Mouse (Mus musculus) embryo, embryonic 9.5 days (tissue): Measurements from ENCODE around the gene Wdr61.
A peak's percentile ranks its signal among the peaks of the same experiment; 100 is the strongest.

ENCODE experiments used
- DNase-seq: peaks from one replicate; pipeline ENCODE4 v3.0.0-alpha.2; 2017; ENCODE audit errors: extremely low spot score

The Wdr61 gene

GRCm38 (mm10) chr9:54733921-54734638 lies at the start of gene Wdr61:
TSS of gene Wdr61 (minus strand) at chr9:54734519.
- DNase-seq = peak; percentile 99

GRCm38 (mm10) chr9:54784003-54784402 lies 49.7 kb upstream of the Wdr61 start:
- DNase-seq = peak; percentile 53

GRCm38 (mm10) chr9:54782504-54782903 lies 48.2 kb upstream of the Wdr61 start:
- no peak for DNase-seq

- DNase-seq = no peak
Observed at GRCm38 (mm10) chr9:54779280-54779679, 45.0 kb upstream of the Wdr61 start.

- no peak for DNase-seq
Observed at GRCm38 (mm10) chr9:54776451-54776982, 42.2 kb upstream of the Wdr61 start.

GRCm38 (mm10) chr9:54770140-54770780 lies 35.9 kb upstream of the Wdr61 start:
- DNase-seq = no peak

- peak; percentile 52 for DNase-seq
Observed at GRCm38 (mm10) chr9:54765336-54766085, 31.2 kb upstream of the Wdr61 start.

GRCm38 (mm10) chr9:54764561-54765217 lies 30.4 kb upstream of the Wdr61 start, which contains the start of gene Crabp1:
TSS of gene Crabp1 (plus strand) at chr9:54764748.
- peak; percentile 76 for DNase-seq

- peak; percentile 33 for DNase-seq
Observed at GRCm38 (mm10) chr9:54764091-54764490, 29.8 kb upstream of the Wdr61 start.

GRCm38 (mm10) chr9:54759592-54759991 lies 25.3 kb upstream of the Wdr61 start:
- DNase-seq = peak; percentile 72

- DNase-seq = no peak
Observed at GRCm38 (mm10) chr9:54752944-54753295, 18.6 kb upstream of the Wdr61 start.

GRCm38 (mm10) chr9:54752201-54752943 lies 18.1 kb upstream of the Wdr61 start:
- DNase-seq = peak; percentile 71

GRCm38 (mm10) chr9:54751684-54752083 lies 17.4 kb upstream of the Wdr61 start:
- DNase-seq = no peak

GRCm38 (mm10) chr9:54750215-54750981 lies 16.1 kb upstream of the Wdr61 start:
- no peak for DNase-seq

- peak; percentile 74 for DNase-seq
Observed at GRCm38 (mm10) chr9:54745740-54746370, 11.5 kb upstream of the Wdr61 start.

- no peak for DNase-seq
Observed at GRCm38 (mm10) chr9:54743891-54744290, 9.6 kb upstream of the Wdr61 start.

- DNase-seq = peak; percentile 78
Observed at GRCm38 (mm10) chr9:54738376-54738775, 4.1 kb upstream of the Wdr61 start.

- DNase-seq = peak; percentile 78
Observed at GRCm38 (mm10) chr9:54736284-54736701, 2.0 kb upstream of the Wdr61 start.

- DNase-seq = no peak
Observed at GRCm38 (mm10) chr9:54734639-54735252, 427 bp upstream of the Wdr61 start.
